Mouse (Mus musculus): Measurements from ENCODE around the gene Zfp423.

Gene Zfp423

DNA sequence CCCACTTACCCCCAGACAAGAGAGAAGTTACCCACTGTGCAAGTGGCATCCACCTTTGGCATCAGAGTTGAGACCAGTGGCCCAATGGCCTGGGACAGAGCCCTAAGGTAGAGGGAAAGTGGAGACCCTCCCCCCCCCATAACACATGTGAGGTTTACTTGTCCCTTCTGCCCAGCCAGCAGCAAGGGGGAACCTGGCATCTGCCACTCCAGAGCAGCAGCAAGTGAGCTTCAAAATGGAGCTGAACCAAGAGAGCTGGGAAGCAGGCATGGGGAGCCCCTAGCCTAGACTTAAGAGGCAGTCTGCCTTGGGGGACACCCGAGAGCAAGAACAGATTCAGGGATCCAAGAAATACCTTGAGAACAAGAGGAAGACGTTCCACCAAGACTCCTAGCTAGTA is 290.7 kb downstream of the Zfp423 start:
- in situ Hi-C loops (cut with MboI; ENCODE audit: low pct_unique_long_range_greater_than_20kb in 1 of 2, low sequenced_read_pairs in 2 of 2, unreplicated experiment in 1 of 2) = no loop called here

DNA sequence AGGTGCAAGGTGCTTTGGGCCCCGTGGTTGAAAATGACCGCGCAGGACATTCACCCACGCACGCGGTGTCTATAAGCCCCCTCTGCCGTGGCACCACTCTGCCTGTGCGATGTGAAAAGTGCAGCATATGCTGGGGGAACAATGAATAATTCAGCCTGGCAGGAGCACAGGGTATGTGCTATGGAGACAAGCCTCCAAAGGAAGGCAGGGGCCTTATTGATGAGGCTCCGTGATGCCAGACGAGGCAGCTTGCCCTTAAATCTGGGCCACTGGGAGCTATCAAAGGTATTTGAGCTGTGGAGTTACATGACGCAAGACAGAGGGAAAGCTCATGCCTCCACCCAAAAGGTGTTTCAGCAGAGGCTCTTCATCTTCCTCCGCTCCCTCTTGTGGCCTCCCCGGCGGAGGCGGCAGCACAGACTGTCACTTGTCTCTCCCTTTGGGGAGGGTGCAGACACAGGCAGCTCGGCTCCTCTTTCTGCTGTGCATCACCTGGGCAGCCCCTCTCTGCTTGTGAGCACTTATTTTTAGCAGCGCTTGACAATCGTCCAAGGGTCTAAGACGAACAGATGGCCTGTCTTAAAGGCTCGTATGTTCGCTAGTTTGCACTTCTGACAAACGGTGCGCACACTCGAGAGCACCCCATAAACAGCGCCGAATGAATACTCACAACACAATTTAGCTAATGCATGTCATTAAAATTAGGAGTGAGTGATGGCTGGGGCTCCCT is 291.3 kb downstream of the Zfp423 start:
- in situ Hi-C loops (cut with MboI; ENCODE audit: low pct_unique_long_range_greater_than_20kb in 1 of 2, low sequenced_read_pairs in 2 of 2, unreplicated experiment in 1 of 2) = no loop called here

DNA sequence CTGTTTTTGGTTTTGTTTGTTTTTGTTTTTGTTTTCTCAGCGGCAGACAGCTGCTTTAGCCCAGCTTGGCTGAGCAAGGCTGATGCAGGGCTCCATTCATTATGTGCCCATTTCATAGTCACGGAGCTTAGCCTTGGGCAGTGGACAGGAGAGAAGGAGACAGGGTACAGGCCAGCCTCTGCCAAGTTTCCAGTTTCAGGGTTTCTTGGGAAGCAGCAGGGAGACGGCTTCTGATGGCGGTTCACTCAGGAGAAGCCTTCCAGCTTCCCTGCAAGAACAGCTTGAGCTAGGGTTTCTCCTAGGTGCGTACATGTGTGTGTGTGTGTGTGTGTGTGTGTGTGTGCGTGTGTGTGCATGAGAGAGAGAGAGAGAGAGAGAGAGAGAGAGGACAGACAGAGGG is 292.1 kb downstream of the Zfp423 start:
- in situ Hi-C loops (cut with MboI; ENCODE audit: low pct_unique_long_range_greater_than_20kb in 1 of 2, low sequenced_read_pairs in 2 of 2, unreplicated experiment in 1 of 2) = no loop called here

DNA sequence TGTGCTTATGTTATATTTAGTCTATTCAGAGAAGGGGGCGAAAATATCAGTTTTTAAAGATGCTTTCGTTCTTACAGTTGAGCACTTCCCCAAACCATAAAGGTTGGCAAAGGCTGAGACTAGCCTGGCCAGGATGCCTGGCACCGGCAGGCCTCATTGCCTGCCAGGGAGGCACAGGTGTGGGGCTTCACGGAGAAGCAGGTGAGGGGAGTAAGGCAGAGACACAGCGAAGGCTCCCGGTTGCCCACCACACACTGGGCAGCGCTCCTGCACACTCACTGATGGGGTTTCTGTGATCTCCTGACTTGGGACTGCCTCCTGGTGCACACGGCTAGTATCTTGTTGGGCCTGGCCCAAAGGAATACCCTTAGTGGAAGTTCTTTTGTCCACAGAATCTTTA is 294.1 kb downstream of the Zfp423 start:
- in situ Hi-C loops (cut with MboI; ENCODE audit: low pct_unique_long_range_greater_than_20kb in 1 of 2, low sequenced_read_pairs in 2 of 2, unreplicated experiment in 1 of 2) = no loop called here

DNA sequence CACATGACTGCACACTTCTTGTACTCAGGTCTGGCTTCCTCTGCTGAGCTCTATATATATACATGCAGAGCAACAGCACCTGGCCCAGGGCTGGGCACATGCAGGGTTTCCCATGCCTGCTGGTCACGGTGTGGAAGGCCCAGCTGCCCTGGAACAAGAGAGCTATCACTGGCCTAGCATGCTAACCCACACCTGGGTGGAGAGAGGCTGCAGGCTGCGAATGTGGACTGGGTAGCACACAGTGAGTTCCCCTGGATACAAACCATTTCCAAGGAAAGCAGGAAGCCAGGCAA is 295.2 kb downstream of the Zfp423 start:
- in situ Hi-C loops (cut with MboI; ENCODE audit: low pct_unique_long_range_greater_than_20kb in 1 of 2, low sequenced_read_pairs in 2 of 2, unreplicated experiment in 1 of 2) = no loop called here

DNA sequence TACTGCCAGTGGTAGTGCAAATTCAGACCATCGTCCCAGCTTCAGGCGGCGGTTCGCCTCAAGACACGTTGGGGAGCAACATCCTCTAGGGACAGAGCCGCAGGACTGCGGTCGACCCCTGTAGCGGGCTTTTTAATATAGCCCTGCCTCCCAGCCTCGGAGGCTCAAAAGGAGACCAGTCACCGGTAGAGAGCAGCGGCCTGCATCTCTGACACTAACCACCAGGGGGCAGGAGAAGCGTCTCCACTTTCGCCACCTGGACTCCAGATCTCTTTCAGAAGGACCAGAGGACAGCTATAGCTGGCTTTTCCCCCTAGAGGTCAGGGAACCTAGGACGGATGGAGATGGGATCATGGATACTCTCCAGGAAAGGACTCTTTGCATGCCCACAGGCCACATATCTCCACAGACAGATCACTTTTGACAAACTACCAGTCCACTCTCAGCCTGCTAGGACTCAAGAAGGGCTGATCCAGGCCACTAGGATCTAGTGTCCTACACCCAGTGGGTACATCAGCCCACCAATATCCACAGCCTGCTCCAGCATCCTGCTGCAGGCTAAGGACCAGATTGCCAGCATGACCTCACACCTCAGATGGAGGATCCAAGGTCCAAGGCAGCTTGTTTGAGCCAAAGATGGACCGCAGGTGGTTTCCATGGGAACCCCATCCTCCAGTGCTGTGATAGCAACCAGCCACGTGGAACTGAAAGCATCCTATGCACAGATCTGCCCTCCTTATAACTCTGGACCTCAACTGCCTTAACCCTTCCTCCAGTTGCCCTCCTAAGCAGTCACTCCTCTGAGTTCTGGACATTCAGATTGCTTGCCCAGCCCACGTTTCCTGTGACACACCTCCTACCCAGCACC is 295.8 kb downstream of the Zfp423 start:
- in situ Hi-C loops (cut with MboI; ENCODE audit: low pct_unique_long_range_greater_than_20kb in 1 of 2, low sequenced_read_pairs in 2 of 2, unreplicated experiment in 1 of 2) = no loop called here

DNA sequence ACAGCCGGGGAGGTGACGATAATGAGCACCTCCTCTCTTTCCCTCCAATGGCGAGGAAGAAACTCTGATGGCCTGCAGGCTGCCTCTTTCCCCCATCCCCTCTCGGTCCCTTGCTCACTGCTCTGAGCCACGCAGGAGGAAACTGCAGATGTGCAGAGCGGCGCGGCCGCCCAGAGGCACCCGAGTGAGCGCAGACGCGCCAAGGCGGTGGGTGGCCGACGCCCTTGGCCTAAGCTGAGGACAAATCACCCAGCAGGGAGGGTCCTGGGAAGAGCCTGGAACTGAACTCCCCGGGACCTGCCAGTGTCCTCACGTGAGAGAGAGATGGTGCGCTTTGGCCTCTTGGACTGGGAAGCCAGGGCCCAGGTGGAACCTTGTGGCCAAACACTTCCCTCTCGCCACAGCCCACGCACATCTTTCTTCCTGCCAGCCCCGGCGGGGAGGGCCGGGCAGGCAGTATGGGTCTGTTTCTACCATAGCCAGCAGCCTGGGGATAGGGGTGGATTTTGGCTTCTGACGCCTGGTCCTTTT is 296.5 kb downstream of the Zfp423 start:
- in situ Hi-C loops (cut with MboI; ENCODE audit: low pct_unique_long_range_greater_than_20kb in 1 of 2, low sequenced_read_pairs in 2 of 2, unreplicated experiment in 1 of 2) = no loop called here

DNA sequence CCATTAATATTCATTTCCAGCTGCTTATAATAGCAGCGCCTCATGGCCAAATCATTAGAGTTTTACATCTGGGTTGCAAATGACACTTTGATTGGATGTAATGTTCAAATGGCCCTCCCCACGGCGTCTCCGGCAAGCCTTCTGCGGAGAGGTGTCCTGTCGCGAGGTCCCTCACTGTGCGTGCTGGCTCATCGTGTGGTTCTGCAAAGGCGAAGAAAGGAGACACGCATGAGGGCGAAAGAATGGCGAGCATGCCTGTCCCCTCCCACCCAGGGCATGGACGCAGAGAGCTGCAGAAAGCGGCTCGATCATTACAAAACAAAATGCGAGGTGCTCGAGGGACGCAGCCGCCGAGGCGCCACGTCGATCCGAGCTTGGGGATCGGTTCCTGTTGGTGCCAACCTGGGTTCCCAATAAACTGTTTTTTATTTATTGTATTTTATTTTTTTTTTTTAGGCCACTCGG is 297.1 kb downstream of the Zfp423 start:
- in situ Hi-C loops (cut with MboI; ENCODE audit: low pct_unique_long_range_greater_than_20kb in 1 of 2, low sequenced_read_pairs in 2 of 2, unreplicated experiment in 1 of 2) = no loop called here

DNA sequence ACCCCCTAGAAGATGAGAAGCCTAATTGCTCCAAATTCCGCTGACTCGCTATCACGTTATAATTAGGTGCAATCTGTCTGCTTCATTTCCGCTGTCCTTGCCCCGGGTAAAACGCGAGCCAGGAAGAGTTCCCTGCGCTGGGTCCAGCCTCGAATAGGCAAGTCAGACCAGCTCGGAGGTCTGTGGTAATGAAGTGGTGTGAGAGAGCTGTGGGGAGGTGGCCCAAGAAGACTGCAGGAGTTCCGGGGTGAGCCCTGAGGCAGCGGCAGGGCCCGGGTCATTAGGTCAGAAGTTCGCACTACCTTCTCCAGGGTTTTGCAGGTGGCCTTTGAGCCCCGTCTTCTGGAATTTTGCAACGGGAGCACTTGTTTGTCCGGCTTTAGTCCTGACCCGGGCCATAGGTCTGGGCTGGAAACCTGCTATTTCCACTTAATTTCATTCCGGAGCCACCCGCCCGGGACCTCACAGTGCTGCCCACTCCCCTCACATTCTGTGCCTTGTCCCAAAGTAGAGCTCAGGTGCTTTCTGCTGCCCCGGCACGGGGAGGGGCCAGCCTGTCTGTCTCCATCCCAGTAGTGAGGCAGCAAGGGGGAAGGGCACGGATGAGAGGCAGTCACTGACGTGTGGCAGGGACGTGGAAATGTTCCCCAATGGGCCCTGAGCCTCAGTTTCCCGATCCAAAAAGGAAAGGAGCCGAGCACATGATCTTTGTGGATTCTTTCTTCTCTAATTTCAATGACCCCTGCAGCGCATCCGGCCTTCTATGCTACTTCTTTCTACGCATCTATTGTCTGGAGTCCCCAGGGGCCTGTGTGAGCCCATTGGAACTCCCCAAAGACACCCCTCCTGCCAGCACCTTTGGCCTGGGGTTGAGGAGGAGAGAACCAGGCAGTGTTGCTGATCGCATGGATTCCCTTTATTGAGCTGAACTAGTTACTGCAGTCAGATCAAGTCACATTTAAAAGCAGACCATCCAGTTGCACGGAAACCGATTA is 298.2 kb downstream of the Zfp423 start:
- in situ Hi-C loops (cut with MboI; ENCODE audit: low pct_unique_long_range_greater_than_20kb in 1 of 2, low sequenced_read_pairs in 2 of 2, unreplicated experiment in 1 of 2) = no loop called here

DNA sequence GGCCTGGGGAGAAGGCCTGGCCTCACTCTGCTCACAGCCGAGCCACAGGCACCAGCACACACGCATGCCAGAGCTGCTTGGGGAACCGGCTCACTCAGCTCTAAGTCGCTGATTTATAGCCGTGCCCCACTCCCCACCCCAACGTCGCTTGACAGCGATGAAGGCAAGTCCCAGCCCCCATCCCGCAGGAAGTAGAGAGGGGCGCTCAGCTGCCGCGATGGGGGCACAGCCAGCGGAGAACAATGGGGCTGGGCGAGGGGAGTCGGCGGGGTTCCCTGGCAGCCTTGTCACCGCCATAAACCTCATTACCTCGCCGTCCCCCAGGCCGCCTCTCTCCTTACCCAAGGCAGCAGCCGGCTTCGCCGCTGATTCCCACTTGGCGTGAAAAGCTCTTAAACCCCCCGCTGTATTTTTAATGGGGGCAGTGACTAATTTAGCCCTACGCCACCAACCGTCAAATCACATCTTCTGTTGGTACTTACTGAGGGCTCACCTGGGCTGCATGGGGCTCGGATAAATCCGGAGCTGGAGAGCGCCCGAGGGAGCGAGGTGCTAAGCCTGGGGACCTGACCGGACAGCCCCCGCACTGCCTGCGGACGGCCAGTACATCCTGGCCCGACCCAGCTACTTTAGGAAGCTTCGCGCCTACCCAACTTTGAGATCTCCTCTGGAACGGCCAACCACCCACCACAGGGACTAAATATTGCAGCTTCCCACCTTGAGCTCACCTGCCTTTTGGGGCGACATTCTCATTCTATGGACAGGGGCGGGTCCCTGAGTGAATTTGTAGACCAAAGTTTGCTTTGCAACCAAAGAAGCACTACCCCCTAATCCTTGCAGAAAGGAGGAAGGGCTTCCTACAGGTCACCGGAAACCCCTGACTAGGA is 299.1 kb downstream of the Zfp423 start:
- in situ Hi-C loops (cut with MboI; ENCODE audit: low pct_unique_long_range_greater_than_20kb in 1 of 2, low sequenced_read_pairs in 2 of 2, unreplicated experiment in 1 of 2) = no loop called here

DNA sequence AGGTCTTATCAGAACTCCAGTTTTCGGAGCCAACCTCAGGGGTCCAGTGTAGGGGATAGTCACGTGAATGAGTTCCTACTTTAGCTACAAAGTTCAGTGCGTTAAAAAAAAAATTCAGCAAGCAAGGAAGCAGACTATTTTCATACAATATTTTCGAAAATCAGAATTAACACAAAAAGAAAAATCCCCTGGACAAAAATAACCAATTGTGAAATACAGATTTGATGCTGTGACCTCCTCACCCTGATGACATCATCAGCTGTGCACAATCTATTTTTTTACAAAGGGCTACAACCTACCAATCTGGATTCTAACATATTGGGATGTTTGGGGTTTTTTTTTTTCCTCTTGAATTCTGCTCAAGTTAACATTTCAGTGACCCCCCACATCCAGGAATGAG is 301.9 kb downstream of the Zfp423 start:
- in situ Hi-C loops (cut with MboI; ENCODE audit: low pct_unique_long_range_greater_than_20kb in 1 of 2, low sequenced_read_pairs in 2 of 2, unreplicated experiment in 1 of 2) = no loop called here

DNA sequence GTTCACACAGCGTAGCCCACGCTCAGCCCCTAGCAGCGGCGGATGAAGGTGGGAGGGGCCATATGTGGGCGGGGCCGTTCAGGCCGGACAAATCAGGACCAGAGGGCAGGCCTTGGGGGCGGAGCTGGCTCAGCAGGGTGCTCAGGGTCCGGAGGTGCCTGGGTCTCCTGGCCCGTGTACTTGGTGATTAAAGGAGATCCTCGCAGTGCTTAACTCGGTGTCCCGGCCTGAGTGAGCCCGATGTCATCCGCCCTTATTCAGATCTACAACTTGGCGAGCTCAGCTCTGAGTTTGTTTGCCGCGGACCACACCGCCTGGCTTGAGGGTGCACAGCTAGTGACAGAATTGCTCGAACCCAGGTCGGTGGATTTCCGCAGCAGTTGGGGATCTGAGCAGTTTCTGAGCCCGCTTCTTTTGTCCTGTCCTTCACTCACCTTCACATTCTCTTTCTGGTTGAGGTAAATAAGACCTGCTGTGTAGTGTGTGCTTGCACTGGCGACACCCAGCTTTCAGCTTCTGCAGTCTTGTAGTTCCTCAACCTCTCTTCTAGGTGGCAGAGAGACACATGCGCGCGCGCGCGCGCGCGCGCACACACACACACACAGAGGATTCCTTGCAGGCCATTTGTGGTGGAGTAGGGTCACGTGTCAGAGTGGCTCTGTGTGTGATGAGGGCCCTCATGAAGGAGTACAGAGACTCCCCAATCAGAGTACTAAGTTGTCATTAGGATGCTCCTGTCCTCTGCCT is 302.7 kb downstream of the Zfp423 start:
- in situ Hi-C loops (cut with MboI; ENCODE audit: low pct_unique_long_range_greater_than_20kb in 1 of 2, low sequenced_read_pairs in 2 of 2, unreplicated experiment in 1 of 2) = no loop called here

DNA sequence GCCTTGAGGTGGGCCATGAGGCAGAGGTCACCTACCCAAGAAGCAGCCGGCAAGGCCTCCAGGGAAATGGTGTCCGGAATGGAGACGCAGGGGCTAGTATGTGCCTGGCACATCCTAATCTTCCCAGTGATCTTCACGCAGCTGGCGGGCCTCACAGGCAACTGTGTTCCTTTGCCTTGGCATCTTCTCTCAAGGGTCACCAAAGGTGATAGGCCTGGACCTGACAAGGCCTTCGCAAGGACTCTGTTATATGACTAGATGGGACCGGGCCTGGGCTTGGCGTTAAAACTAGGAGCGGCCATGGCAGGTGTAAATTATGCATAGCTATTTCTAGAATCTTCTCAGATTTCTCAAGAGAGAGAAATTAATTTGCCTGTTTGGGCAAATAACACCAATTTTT is 303.4 kb downstream of the Zfp423 start:
- in situ Hi-C loops (cut with MboI; ENCODE audit: low pct_unique_long_range_greater_than_20kb in 1 of 2, low sequenced_read_pairs in 2 of 2, unreplicated experiment in 1 of 2) = no loop called here

DNA sequence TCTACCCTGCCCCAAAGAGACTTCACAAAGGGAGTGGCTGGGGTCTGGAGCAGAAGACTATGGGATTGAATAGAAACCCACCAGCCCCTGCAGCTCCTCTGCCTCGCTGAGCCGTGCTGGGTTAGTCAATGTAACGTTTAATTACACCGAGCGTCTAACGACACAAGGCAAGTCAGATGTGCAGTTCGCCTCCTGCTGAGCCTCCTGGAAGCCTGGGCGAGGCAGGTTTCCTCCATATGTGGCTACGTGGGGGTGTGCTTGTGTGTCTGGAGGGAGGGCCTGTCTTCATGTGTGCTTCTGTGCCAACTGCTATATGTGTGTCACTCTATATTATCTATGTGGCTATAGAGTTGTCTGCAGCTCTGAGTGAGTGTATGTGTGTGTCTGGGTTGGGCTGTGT is 311.6 kb downstream of the Zfp423 start:
- in situ Hi-C loops (cut with MboI; ENCODE audit: low pct_unique_long_range_greater_than_20kb in 1 of 2, low sequenced_read_pairs in 2 of 2, unreplicated experiment in 1 of 2) = loop anchor here in 1 of 2 experiments (10.0 kb wide), 1 partner anchor 97 kb away; no protein-coding TSS in a partner anchor

DNA sequence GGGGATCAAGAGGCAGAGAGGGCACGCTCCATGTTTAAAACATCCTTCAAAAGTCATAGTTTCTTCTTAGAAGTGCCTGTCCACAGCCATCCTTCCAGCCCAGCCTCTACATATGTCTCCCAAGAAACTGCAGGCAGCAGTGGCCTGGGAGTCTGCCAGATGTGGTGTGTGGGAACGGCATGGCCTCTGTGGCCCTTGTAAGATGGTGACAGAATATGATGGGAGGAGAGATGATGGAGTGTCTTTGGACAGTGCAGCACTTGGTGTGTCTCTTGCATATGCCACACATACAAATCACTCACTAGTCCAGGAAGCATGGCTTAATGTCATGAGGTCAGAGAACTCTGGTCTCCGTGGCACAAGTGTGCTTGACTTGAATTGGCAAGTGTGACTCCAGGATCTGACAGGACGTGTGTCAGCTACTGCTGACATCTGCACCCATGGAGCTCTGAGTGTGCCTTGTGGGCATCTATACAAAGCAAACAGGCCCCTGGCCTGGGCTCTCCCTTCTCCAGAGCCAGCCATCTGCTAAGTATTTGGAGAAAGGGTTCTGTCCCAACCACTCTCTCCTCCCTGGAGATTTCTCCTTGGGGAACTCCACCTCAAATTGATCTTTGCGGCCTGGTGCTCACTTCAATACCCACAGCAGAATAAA is 313.4 kb downstream of the Zfp423 start:
- in situ Hi-C loops (cut with MboI; ENCODE audit: low pct_unique_long_range_greater_than_20kb in 1 of 2, low sequenced_read_pairs in 2 of 2, unreplicated experiment in 1 of 2) = loop anchor here in 1 of 2 experiments (10.0 kb wide), 1 partner anchor 99 kb away; no protein-coding TSS in a partner anchor

DNA sequence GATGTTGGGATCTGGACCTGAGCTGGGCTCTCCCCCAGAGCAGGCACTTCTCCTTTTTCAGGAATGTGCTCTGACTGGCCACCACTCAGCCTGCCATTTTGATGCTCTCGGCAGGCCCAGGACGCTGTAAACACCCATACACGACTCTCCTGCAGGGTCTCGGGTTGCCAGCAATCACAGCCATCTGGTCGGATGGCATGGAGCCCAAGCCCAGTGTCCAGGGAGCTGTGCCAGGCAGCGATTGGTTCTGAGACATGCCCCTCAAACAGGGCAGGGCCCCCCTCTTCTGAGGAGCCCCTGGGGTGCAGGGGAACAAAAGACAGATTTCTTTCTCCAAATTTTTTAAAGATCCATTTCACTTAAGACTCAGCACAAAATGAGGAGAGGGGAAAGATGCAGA is 314.0 kb downstream of the Zfp423 start:
- in situ Hi-C loops (cut with MboI; ENCODE audit: low pct_unique_long_range_greater_than_20kb in 1 of 2, low sequenced_read_pairs in 2 of 2, unreplicated experiment in 1 of 2) = loop anchor here in 1 of 2 experiments (10.0 kb wide), 1 partner anchor 99 kb away; no protein-coding TSS in a partner anchor

Measured in mouse embryonic stem cell (cell line).